Mouse (Mus musculus) ES-Bruce4 (cell line): ENCODE measurements around the gene Kdelr2. TPM values are rescaled to one million over a fixed set of nuclear protein-coding genes. Genes with fewer than 3 reads are reported as not detected.
"Not testable (repeated sequence)": the region's sequence is repeated elsewhere in the genome, so short reads cannot be mapped to it uniquely, and the experiment has no call there.

Experiments
- H3K27ac ChIP-seq: 2 replicates; pipeline ENCODE4 v1.5.1; 2012; ENCODE audit warnings: low read length, inconsistent platforms; ENCODE audit not compliant: insufficient read depth
- H3K27me3 ChIP-seq: 2 replicates; pipeline ENCODE4 v1.6.1; 2012; ENCODE audit warnings: mild to moderate bottlenecking, low read length, inconsistent platforms; ENCODE audit not compliant: control insufficient read depth, poor library complexity, insufficient read depth, severe bottlenecking
- H3K36me3 ChIP-seq: 2 replicates; pipeline ENCODE4 v1.6.1; 2012; ENCODE audit warnings: inconsistent platforms, mild to moderate bottlenecking, low read length, moderate library complexity; ENCODE audit not compliant: control insufficient read depth, poor library complexity, insufficient read depth, severe bottlenecking
- H3K4me1 ChIP-seq: one replicate; pipeline ENCODE4 v1.8.1; 2011; ENCODE audit warnings: low read length; ENCODE audit not compliant: control insufficient read depth, insufficient read depth
- H3K4me3 ChIP-seq: 2 replicates; pipeline ENCODE4 v1.5.1; 2011; ENCODE audit warnings: low read depth, mild to moderate bottlenecking, low read length
- H3K9ac ChIP-seq: 2 replicates; pipeline ENCODE4 v1.6.1; 2012; ENCODE audit warnings: low read depth, mild to moderate bottlenecking, inconsistent platforms; ENCODE audit not compliant: poor library complexity, severe bottlenecking
- H3K9me3 ChIP-seq: replicated peaks from 2 replicates; pipeline ENCODE4 v1.6.1; 2012; ENCODE audit warnings: mild to moderate bottlenecking, low read length, inconsistent platforms; ENCODE audit not compliant: control insufficient read depth, poor library complexity, insufficient read depth, severe bottlenecking
- CTCF ChIP-seq: IDR thresholded peaks from one replicate; pipeline ENCODE4 v1.8.1; 2011; ENCODE audit warnings: low read depth, low read length
- EP300 ChIP-seq: IDR thresholded peaks from 2 replicates; pipeline ENCODE4 v1.6.1; 2011; ENCODE audit warnings: low read depth, low read length; ENCODE audit not compliant: insufficient read depth
- POLR2A ChIP-seq: IDR thresholded peaks from one replicate; pipeline ENCODE4 v1.8.1; 2011; ENCODE audit warnings: low read length; ENCODE audit not compliant: insufficient read depth
- polyA plus RNA-seq: library from polyadenylated mRNA; stranded (reverse); fragments of >200 nt; gene quantifications from 2 replicates; pipeline ENCODE4 v1.2.4, GENCODE M21; 2011; ENCODE audit warnings: low read depth; ENCODE audit not compliant: missing spikeins, insufficient read depth, insufficient read length

Kdelr2 gene
- polyA plus RNA-seq, 1 experiment: 80.1 TPM

- Histone ChIP-seq H3K36me3 (no peaks in the 10 kb centered on the region), H3K9me3 (no peaks in the 10 kb centered on the region), H3K9ac (no peak overlapping the region), H3K27ac (no peak overlapping the region), H3K4me1 (no peaks in the 10 kb centered on the region), H3K27me3 (no peaks in the 10 kb centered on the region), H3K4me3 (no peak overlapping the region)
- TF ChIP-seq EP300 (no peak), CTCF (no peak), POLR2A (no peak)
These were observed 32.5 kb upstream of the Kdelr2 start for GRCm38 (mm10) chr5:143371146-143371510.

- TF ChIP-seq EP300 (no peak), CTCF (peak; percentile 30)
- H3K9me3 ChIP-seq: no peaks in the 10 kb centered on the region
- 0 out of 2 replicates have a peak overlapping the region, but pooled peaks have one; percentile 6 for H3K9ac ChIP-seq
- H3K27ac ChIP-seq: no peak overlapping the region
- no peaks in the 10 kb centered on the region for H3K4me1 ChIP-seq
- H3K4me3 ChIP-seq: peak overlapping the region; percentile 55
- no peaks in the 10 kb centered on the region for H3K36me3 ChIP-seq
- H3K27me3 ChIP-seq: no peaks in the 10 kb centered on the region
These were observed 30.8 kb upstream of the Kdelr2 start for GRCm38 (mm10) chr5:143372818-143373217.

GRCm38 (mm10) chr5:143375242-143375641, 28.4 kb upstream of the Kdelr2 start:
- H3K36me3 ChIP-seq: no peaks in the 10 kb centered on the region
- H3K4me3 ChIP-seq: peak overlapping the region; percentile 18
- no peak overlapping the region for H3K27ac ChIP-seq
- no peak for TF ChIP-seq POLR2A
- peak; percentile 83 for TF ChIP-seq CTCF
- no peak for TF ChIP-seq EP300
- H3K27me3 ChIP-seq: no peaks in the 10 kb centered on the region
- H3K9me3 ChIP-seq: no peaks in the 10 kb centered on the region
- H3K9ac ChIP-seq: peak overlapping the region; percentile 17; the same call in 1 of the 2 replicates
- H3K4me1 ChIP-seq: no peaks in the 10 kb centered on the region

GRCm38 (mm10) chr5:143376156-143376555, 27.5 kb upstream of the Kdelr2 start:
- no peaks in the 10 kb centered on the region for H3K9me3 ChIP-seq
- H3K27me3 ChIP-seq: no peaks in the 10 kb centered on the region
- no peaks in the 10 kb centered on the region for H3K4me1 ChIP-seq
- TF ChIP-seq EP300 (no peak), CTCF (peak; percentile 71)
- no peak overlapping the region for H3K9ac ChIP-seq
- H3K27ac ChIP-seq: no peak overlapping the region
- no peak overlapping the region for H3K4me3 ChIP-seq
- no peaks in the 10 kb centered on the region for H3K36me3 ChIP-seq

GRCm38 (mm10) chr5:143386797-143387621, 16.6 kb upstream of the Kdelr2 start:
- Histone ChIP-seq H3K4me3 (peak overlapping the region; percentile 66), H3K27me3 (no peaks in the 10 kb centered on the region), H3K9ac (peak overlapping the region; percentile 18; the same call in 1 of the 2 replicates), H3K4me1 (no peaks in the 10 kb centered on the region), H3K36me3 (no peaks in the 10 kb centered on the region), H3K9me3 (no peaks in the 10 kb centered on the region), H3K27ac (no peak overlapping the region)
- peak; percentile 39 for TF ChIP-seq CTCF
- no peak for TF ChIP-seq EP300

GRCm38 (mm10) chr5:143394184-143394583, 9.5 kb upstream of the Kdelr2 start:
- Histone ChIP-seq H3K9me3 (no peaks in the 10 kb centered on the region), H3K27ac (no peak overlapping the region), H3K9ac (no peak overlapping the region), H3K36me3 (no peaks in the 10 kb centered on the region), H3K27me3 (no peaks in the 10 kb centered on the region), H3K4me1 (no peaks in the 10 kb centered on the region), H3K4me3 (no peak overlapping the region)
- TF ChIP-seq POLR2A (no peak), CTCF (peak; percentile 44), EP300 (no peak)

- H3K9ac ChIP-seq, H3K27me3 ChIP-seq, H3K27ac ChIP-seq, H3K9me3 ChIP-seq, H3K36me3 ChIP-seq, H3K4me1 ChIP-seq, H3K4me3 ChIP-seq: not testable (repeated sequence)
These were observed 8.7 kb upstream of the Kdelr2 start for GRCm38 (mm10) chr5:143394966-143395365.
